Mouse (Mus musculus): ENCODE data around the gene Prmt8. TPM values are rescaled to one million over a fixed set of nuclear protein-coding genes. Genes with fewer than 3 reads are reported as not detected.

Gene Prmt8
- polyA plus RNA-seq (2014; fragmentation: Nextera tagmentation; extraction: Ambion mirVana), result 35.0 and 37.4 TPM in 2 replicates

DNA sequence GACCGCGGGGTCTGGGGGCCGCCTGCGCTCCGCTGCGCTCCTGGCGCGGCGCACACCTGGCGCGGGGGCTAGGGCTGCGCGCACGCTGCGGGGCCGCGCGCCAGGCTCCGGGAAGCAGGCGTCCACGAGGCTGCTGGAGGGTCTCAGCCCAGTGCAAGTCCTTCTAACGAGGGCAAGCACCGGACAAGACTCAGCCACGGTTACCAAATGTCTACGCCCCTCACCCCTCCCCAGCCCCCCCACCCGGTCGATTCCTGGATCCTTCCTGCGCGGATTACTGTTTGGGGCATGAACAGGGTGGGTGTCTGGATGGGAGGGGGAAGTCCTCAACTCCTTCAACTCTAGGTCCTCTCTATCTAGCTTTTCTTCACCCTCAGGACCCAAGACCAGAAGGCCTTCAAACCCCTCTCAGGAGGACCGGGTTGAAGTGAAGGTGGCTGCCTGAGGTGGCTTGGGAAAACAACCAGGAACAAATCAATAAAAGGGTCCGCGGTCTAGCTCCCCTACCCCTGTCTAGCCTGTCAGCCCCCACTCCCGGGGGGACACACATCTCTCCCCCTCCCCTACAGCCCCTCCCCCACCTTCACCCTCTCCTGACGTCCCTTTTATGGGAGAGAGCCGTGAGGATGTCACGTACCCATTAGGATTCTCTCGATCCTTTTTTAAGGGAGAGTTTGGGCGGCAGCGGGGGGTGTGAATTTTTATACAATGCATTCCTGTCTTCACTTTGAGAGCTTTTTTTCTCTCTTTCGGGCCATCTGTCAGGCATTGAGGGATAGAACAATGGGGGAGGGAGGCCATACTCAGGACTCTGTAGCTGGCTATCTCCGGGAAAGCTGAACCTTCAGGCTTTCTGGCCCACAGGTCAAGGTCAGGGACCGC lies at the start of gene Prmt8:
Prmt8 (minus strand) TSS at position 198 of the 882 bp plus-strand sequence.
- Histone ChIP-seq H3K27me3 (ENCODE audit: control insufficient read depth, insufficient read depth, low read length) (no peaks in the 10 kb centered on the region; the same call in 1 of the 2 replicates), H3K9me3 (ENCODE audit: control insufficient read depth, low read length) (no peaks in the 10 kb centered on the region), H3K9ac (peak within 1 kb of the TSS; percentile 68), H3K36me3 (replicated peaks; ENCODE audit: control insufficient read depth, insufficient read depth) (no peaks in the 10 kb centered on the region), H3K27ac (peak within 1 kb of the TSS; percentile 76), H3K4me2 (replicated peaks) (peak within 1 kb of the TSS; percentile 84), H3K4me3 (replicated peaks; ENCODE audit: low read length) (peak within 1 kb of the TSS; percentile 63), H3K4me1 (replicated peaks; ENCODE audit: control insufficient read depth, insufficient read depth, low read length) (peaks cover 31% of the 10 kb centered on the region)
- DNase-seq (ENCODE audit: low spot score), result no peak
- under 1% methylated on average over 39 of the region's 42 CpGs for WGBS
- peak; percentile 63 for ATAC-seq (ENCODE audit: low FRiP score)

DNA sequence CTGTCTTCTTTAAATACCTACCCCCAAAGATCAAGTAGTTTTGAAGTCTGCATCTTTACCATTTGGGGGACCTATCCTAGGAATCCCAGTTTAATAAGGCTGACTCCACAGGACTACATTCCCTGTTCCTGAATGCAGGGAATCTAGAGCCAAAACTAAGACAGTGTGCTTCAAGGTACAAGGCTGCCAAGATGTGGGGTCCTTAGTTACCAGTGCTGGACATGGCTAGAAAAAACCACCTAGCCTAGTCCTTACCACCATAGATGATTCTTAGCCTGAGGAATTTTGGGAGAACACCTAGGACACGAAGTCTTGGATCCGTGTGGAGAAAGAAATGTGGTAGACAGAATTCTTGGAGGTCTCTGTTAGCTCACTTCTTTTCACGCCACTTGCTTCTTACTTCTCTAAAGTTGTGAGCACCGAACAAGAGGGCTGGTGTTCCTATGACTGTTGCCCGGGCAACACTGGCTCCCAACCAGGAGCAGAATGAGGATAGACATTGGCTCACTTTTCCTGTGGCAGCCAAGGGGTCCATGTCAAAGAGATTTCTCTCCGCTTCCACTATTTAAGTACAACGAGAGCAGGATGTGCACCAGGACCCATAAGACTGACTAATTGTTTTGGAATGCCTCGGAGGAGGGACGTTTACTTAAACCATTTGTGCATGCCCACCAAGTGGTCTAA lies 33.9 kb upstream of the Prmt8 start:
- Histone ChIP-seq H3K9ac (no peak overlapping the region), H3K27me3 (ENCODE audit: control insufficient read depth, insufficient read depth, low read length) (no peaks in the 10 kb centered on the region), H3K4me3 (replicated peaks; ENCODE audit: low read length) (no peak overlapping the region), H3K4me2 (replicated peaks) (no peak overlapping the region), H3K9me3 (ENCODE audit: control insufficient read depth, low read length) (no peaks in the 10 kb centered on the region; the same call in 1 of the 2 replicates), H3K4me1 (replicated peaks; ENCODE audit: control insufficient read depth, insufficient read depth, low read length) (no peaks in the 10 kb centered on the region), H3K36me3 (replicated peaks; ENCODE audit: control insufficient read depth, insufficient read depth) (no peaks in the 10 kb centered on the region), H3K27ac (no peak overlapping the region)
- ATAC-seq (ENCODE audit: low FRiP score), result peak; percentile 70; the same call in 1 of the 2 replicates
- 43% methylated on average over 9 of the region's 9 CpGs for WGBS
- peak; percentile 58 for DNase-seq (ENCODE audit: low spot score)

DNA sequence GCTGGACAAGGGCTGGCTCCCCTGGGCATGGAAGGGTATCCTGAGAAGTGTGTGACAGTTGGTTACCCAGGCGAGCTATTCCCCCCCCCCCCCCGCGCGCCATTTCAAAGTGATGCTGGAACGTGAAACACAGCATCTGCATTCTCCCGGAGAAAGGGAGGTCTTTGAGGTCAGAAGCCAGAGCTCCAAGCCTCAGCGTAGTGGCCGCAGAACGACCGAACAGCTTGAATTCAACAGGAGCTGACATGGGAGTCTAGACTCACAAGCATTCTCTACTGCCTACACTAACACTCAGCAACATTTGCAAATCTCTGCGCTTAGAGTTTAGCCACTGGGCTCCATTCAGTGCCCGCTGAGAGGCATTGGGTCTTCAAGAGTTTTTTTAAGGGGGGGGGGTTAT lies 32.9 kb upstream of the Prmt8 start:
- H3K27me3 ChIP-seq (ENCODE audit: control insufficient read depth, insufficient read depth, low read length), result no peaks in the 10 kb centered on the region
- H3K4me1 ChIP-seq (replicated peaks; ENCODE audit: control insufficient read depth, insufficient read depth, low read length), result no peaks in the 10 kb centered on the region
- no peak overlapping the region for H3K4me3 ChIP-seq (replicated peaks; ENCODE audit: low read length)
- H3K27ac ChIP-seq, result no peak overlapping the region
- 55% methylated on average over 12 of the region's 12 CpGs for whole genome bisulfite sequencing
- no peak for ATAC-seq (ENCODE audit: low FRiP score)
- no peaks in the 10 kb centered on the region for H3K36me3 ChIP-seq (replicated peaks; ENCODE audit: control insufficient read depth, insufficient read depth)
- no peaks in the 10 kb centered on the region; the same call in 1 of the 2 replicates for H3K9me3 ChIP-seq (ENCODE audit: control insufficient read depth, low read length)
- no peak overlapping the region for H3K9ac ChIP-seq
- H3K4me2 ChIP-seq (replicated peaks), result no peak overlapping the region
- DNase-seq (ENCODE audit: low spot score), result no peak

DNA sequence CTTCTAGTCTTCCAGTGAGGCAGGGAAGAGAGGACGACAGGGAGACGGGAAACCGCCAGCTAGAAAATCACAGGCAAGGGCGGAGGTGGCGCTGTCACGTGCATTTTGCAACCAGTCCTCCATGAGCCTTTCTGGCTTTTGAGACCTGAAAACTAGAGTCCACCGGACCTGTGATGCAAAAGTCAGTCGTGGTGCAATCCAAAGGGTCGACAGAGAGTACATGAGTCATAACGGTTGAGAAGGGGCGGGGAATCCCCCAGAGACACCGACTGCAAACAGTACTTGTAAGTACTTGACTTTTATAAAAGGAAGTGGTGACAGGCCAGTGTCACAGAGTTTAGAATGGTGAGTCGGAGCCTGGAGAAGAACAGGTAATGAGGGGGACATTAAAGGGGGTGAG lies 20.8 kb upstream of the Prmt8 start:
- ATAC-seq (ENCODE audit: low FRiP score), result no peak
- H3K27ac ChIP-seq, result no peak overlapping the region
- H3K4me2 ChIP-seq (replicated peaks), result no peak overlapping the region
- H3K27me3 ChIP-seq (ENCODE audit: control insufficient read depth, insufficient read depth, low read length), result no peaks in the 10 kb centered on the region
- no peaks in the 10 kb centered on the region for H3K9me3 ChIP-seq (ENCODE audit: control insufficient read depth, low read length)
- H3K4me3 ChIP-seq (replicated peaks; ENCODE audit: low read length), result no peak overlapping the region
- 77% methylated on average over 13 of the region's 13 CpGs for WGBS
- no peak overlapping the region for H3K9ac ChIP-seq
- no peaks in the 10 kb centered on the region for H3K36me3 ChIP-seq (replicated peaks; ENCODE audit: control insufficient read depth, insufficient read depth)
- H3K4me1 ChIP-seq (replicated peaks; ENCODE audit: control insufficient read depth, insufficient read depth, low read length), result no peaks in the 10 kb centered on the region
- DNase-seq (ENCODE audit: low spot score), result no peak

GRCm38 (mm10) chr6:127770806-127771205 lies 1.5 kb upstream of the Prmt8 start:
- ATAC-seq (ENCODE audit: low FRiP score) (no peak), DNase-seq (ENCODE audit: low spot score) (no peak)
- no peaks in the 10 kb centered on the region; the same call in 1 of the 2 replicates for H3K27me3 ChIP-seq (ENCODE audit: control insufficient read depth, insufficient read depth, low read length)
- no peaks in the 10 kb centered on the region for H3K9me3 ChIP-seq (ENCODE audit: control insufficient read depth, low read length)
- H3K4me2 ChIP-seq (replicated peaks), result 0 out of 2 replicates have a peak overlapping the region, but pooled peaks have one; percentile 84
- 23% methylated on average over 4 of the region's 4 CpGs for whole genome bisulfite sequencing
- H3K27ac ChIP-seq, result no peak overlapping the region
- H3K4me3 ChIP-seq (replicated peaks; ENCODE audit: low read length), result no peak overlapping the region
- no peak overlapping the region for H3K9ac ChIP-seq
- H3K4me1 ChIP-seq (replicated peaks; ENCODE audit: control insufficient read depth, insufficient read depth, low read length), result peaks cover 27% of the 10 kb centered on the region
- H3K36me3 ChIP-seq (replicated peaks; ENCODE audit: control insufficient read depth, insufficient read depth), result no peaks in the 10 kb centered on the region

GRCm38 (mm10) chr6:127768621-127769274 lies 524 bp downstream of the Prmt8 start:
- WGBS, result under 1% methylated on average over 49 of the region's 64 CpGs
- no peaks in the 10 kb centered on the region for H3K36me3 ChIP-seq (replicated peaks; ENCODE audit: control insufficient read depth, insufficient read depth)
- peaks cover 31% of the 10 kb centered on the region for H3K4me1 ChIP-seq (replicated peaks; ENCODE audit: control insufficient read depth, insufficient read depth, low read length)

DNA sequence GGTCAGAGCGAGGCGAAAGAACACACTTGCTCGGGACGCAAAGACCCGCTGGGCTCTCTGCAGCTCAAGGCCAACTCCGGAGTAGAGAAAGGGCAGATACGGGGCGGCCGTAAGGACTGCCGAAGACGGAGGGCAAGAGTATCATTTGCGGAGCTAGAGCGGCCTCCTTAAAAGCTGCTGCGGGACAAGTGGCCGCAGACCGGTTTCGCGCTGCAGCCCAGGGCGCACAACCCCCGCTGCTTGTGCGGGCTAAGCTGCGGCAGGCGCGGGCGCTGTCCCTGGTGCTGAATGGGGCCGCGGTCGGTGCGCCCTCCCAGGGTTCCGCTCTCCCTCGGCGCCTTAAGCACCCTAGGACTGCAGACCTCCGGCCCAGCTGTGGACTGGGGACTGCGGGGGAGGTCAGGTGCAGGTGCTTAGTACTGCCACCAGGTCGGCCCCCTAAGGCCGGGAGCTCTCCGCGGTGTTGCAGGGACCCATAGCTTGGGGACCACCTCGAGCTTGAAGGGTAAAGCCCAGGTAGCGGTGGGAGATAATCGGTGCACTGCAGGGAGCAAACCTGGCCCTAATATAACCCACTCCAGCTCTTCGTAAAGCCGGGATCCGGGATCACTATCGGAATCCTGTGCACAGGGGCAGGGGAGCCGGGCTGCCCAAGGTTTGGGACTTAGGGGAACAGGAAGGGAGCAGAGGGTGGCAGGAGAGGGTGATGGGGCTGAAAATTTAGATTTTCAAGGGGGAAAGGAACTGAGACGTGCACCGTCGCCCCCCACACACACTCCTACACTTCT lies 1.4 kb downstream of the Prmt8 start:
- Histone ChIP-seq H3K4me2 (replicated peaks) (peak overlapping the region; percentile 84), H3K4me3 (replicated peaks; ENCODE audit: low read length) (peak overlapping the region; percentile 63), H3K4me1 (replicated peaks; ENCODE audit: control insufficient read depth, insufficient read depth, low read length) (peaks cover 31% of the 10 kb centered on the region), H3K27ac (peak overlapping the region; percentile 76), H3K9ac (peak overlapping the region; percentile 68), H3K9me3 (ENCODE audit: control insufficient read depth, low read length) (no peaks in the 10 kb centered on the region), H3K27me3 (ENCODE audit: control insufficient read depth, insufficient read depth, low read length) (no peaks in the 10 kb centered on the region; the same call in 1 of the 2 replicates), H3K36me3 (replicated peaks; ENCODE audit: control insufficient read depth, insufficient read depth) (no peaks in the 10 kb centered on the region)
- WGBS, result under 1% methylated on average over 49 of the region's 49 CpGs
- ATAC-seq (ENCODE audit: low FRiP score) (peak; percentile 22; the same call in 1 of the 2 replicates), DNase-seq (ENCODE audit: low spot score) (peak; percentile 61)

More at GRCm38 (mm10) chr6:127768621-127769274, 524 bp downstream of the Prmt8 start:
- peak; percentile 61 for DNase-seq (ENCODE audit: low spot score)
- Histone ChIP-seq H3K4me2 (replicated peaks) (peak overlapping the region; percentile 84), H3K9ac (peak overlapping the region; percentile 68), H3K27me3 (ENCODE audit: control insufficient read depth, insufficient read depth, low read length) (no peaks in the 10 kb centered on the region; the same call in 1 of the 2 replicates), H3K27ac (peak overlapping the region; percentile 76), H3K4me3 (replicated peaks; ENCODE audit: low read length) (peak overlapping the region; percentile 63), H3K9me3 (ENCODE audit: control insufficient read depth, low read length) (no peaks in the 10 kb centered on the region)
- peak; percentile 3; the same call in 1 of the 2 replicates for ATAC-seq (ENCODE audit: low FRiP score)

GRCm38 (mm10) chr6:127767201-127767705 lies 2.0 kb downstream of the Prmt8 start:
- Histone ChIP-seq H3K4me2 (replicated peaks) (peak overlapping the region; percentile 84), H3K27me3 (ENCODE audit: control insufficient read depth, insufficient read depth, low read length) (no peaks in the 10 kb centered on the region; the same call in 1 of the 2 replicates), H3K4me3 (replicated peaks; ENCODE audit: low read length) (peak overlapping the region; percentile 63), H3K9ac (peak overlapping the region; percentile 68), H3K36me3 (replicated peaks; ENCODE audit: control insufficient read depth, insufficient read depth) (no peaks in the 10 kb centered on the region), H3K4me1 (replicated peaks; ENCODE audit: control insufficient read depth, insufficient read depth, low read length) (peaks cover 31% of the 10 kb centered on the region), H3K27ac (peak overlapping the region; percentile 76), H3K9me3 (ENCODE audit: control insufficient read depth, low read length) (no peaks in the 10 kb centered on the region)
- peak; percentile 10; the same call in 1 of the 2 replicates for ATAC-seq (ENCODE audit: low FRiP score)
- DNase-seq (ENCODE audit: low spot score), result peak; percentile 40
- under 1% methylated on average over 18 of the region's 18 CpGs for WGBS

Data from hindbrain, embryonic 14.5 days (tissue).